Comparison of ENCODE assay signal across 10 mouse cellular contexts in the genomic region with DNA sequence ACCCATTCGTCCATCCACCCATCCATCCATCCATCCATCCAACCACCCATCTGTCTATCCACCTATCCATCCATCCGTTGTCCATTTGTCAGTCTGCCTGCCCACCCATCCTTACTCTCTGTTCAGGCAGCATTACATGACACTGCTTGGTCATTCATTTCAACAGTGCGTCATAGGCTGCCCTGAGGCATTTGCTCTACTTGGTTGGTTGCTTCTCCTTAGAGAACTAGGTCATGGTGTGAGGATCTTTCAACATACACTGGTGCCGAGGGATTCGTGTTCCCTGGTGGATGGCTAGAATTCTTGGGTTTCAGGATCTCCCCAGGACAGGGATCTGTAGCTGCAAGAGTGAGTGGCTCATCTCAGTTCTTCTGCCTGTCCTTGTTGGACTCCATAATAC.
DNase-seq lines count a peak whose midpoint lies in the region; ATAC-seq and TF ChIP-seq lines count a peak whose summit lies in the region.
"Had no signal": no experiment of that assay in that cellular context is flagged by ENCODE, and none has a peak within 500 bp of the region (broad histone marks: within the 10 kb centered on the region; RNA-seq: fewer than 3 reads in every experiment).

No protein-coding gene starts in this region.

- 63% methylated on average over 5 of the region's 5 CpGs for WGBS in heart, embryonic 11.5 days (ENCODE audit: insufficient replicate concordance)
- WGBS in neural tube, embryonic 13.5 days, result 85% methylated on average over 5 of the region's 5 CpGs
- 88% methylated on average over 5 of the region's 5 CpGs for WGBS in limb, embryonic 10.5 days

- H3K4me3 ChIP-seq in heart, embryonic 11.5 days (ENCODE audit: low read depth, low read length), result no peak overlapping the region
- no peak overlapping the region for H3K4me3 ChIP-seq in neural tube, embryonic 13.5 days
- H3K4me3 ChIP-seq in limb, embryonic 10.5 days, result no peak overlapping the region
- no peak overlapping the region for H3K4me3 ChIP-seq in layer of hippocampus, adult 2 months

- H3K4me1 ChIP-seq in heart, embryonic 11.5 days (ENCODE audit: control insufficient read depth, insufficient read depth, low read length), result peaks cover 85% of the 10 kb centered on the region
- peaks cover 99% of the 10 kb centered on the region for H3K4me1 ChIP-seq in neural tube, embryonic 13.5 days (replicated peaks)
- peaks cover 87% of the 10 kb centered on the region for H3K4me1 ChIP-seq in limb, embryonic 10.5 days

- no peak for DNase-seq in heart, postnatal 10 days
- DNase-seq in neural tube, embryonic 10.5 days (ENCODE audit: extremely low spot score, low spot score), result no peak
- DNase-seq in limb, embryonic 10.5 days (ENCODE audit: low spot score), result no peak
- DNase-seq in gastrocnemius, adult 18-20 months (ENCODE audit: low spot score), result no peak
- DNase-seq in embryo, embryonic 10.5 days (ENCODE audit: low spot score), result no peak
- DNase-seq in layer of hippocampus, adult 2 months (ENCODE audit: low spot score in 2 of 2), result no peak
- DNase-seq: right cerebral cortex, postnatal 25 days had no signal

- H3K36me3 ChIP-seq in heart, embryonic 11.5 days (ENCODE audit: control insufficient read depth, insufficient read depth, low read length), result no peaks in the 10 kb centered on the region
- no peaks in the 10 kb centered on the region for H3K36me3 ChIP-seq in neural tube, embryonic 13.5 days
- H3K36me3 ChIP-seq in limb, embryonic 10.5 days, result peaks cover 33% of the 10 kb centered on the region

- no peak for ATAC-seq in heart, embryonic 11.5 days (replicated peaks; ENCODE audit: insufficient number of reproducible peaks, low FRiP score, low TSS enrichment)
- ATAC-seq in neural tube, embryonic 13.5 days (ENCODE audit: low read depth), result no peak

- intact Hi-C loops in heart, postnatal 10 days (cut with DNase I), result no loop called here

- no peaks in the 10 kb centered on the region for H3K27me3 ChIP-seq in heart, embryonic 11.5 days (ENCODE audit: control insufficient read depth, insufficient read depth, low read length)
- no peaks in the 10 kb centered on the region for H3K27me3 ChIP-seq in neural tube, embryonic 13.5 days
- H3K27me3 ChIP-seq in limb, embryonic 10.5 days (ENCODE audit: low read depth, poor library complexity, severe bottlenecking), result no peaks in the 10 kb centered on the region

- no peak for TF ChIP-seq CTCF in layer of hippocampus, adult 2 months (conservative IDR thresholded peaks at IDR 0.05)

- no peaks in the 10 kb centered on the region for H3K9me3 ChIP-seq in heart, embryonic 11.5 days (replicated peaks; ENCODE audit: control insufficient read depth, low read length)
- no peaks in the 10 kb centered on the region for H3K9me3 ChIP-seq in neural tube, embryonic 13.5 days
- H3K9me3 ChIP-seq in limb, embryonic 10.5 days (replicated peaks), result no peaks in the 10 kb centered on the region

- no peak overlapping the region for H3K9ac ChIP-seq in heart, embryonic 11.5 days (ENCODE audit: low read depth, low read length)
- H3K9ac ChIP-seq in neural tube, embryonic 13.5 days, result no peak overlapping the region
- H3K9ac ChIP-seq: liver, embryonic 14.5 days had no signal

- 0 out of 2 replicates have a peak overlapping the region, but pooled peaks have one; percentile 78 for H3K27ac ChIP-seq in heart, embryonic 11.5 days (ENCODE audit: low read depth, low read length)
- peak overlapping the region; percentile 86 for H3K27ac ChIP-seq in neural tube, embryonic 13.5 days (replicated peaks)
- 0 out of 2 replicates have a peak overlapping the region, but pooled peaks have one; percentile 86 for H3K27ac ChIP-seq in limb, embryonic 10.5 days
- no peak overlapping the region for H3K27ac ChIP-seq in layer of hippocampus, adult 2 months
- H3K27ac ChIP-seq: liver, embryonic 14.5 days had no signal

- peak overlapping the region; percentile 44 for H3K4me2 ChIP-seq in heart, embryonic 11.5 days
- H3K4me2 ChIP-seq in neural tube, embryonic 13.5 days, result no peak overlapping the region
